Mouse (Mus musculus): ENCODE results near the gene Cryzl2. TPM values are rescaled to one million over a fixed set of nuclear protein-coding genes. Genes with fewer than 3 reads are reported as not detected.

Cryzl2 gene
- polyA plus RNA-seq, 1 experiment from 2014 or later, result 14.8 TPM

- no peaks in the 10 kb centered on the region for H3K4me1 ChIP-seq (ENCODE audit: control insufficient read depth, insufficient read depth, low read length)
- no peak overlapping the region for H3K9ac ChIP-seq (replicated peaks; ENCODE audit: low read depth, low read length)
- H3K27ac ChIP-seq (ENCODE audit: low read length), result no peak overlapping the region
- no peak overlapping the region for H3K4me3 ChIP-seq (ENCODE audit: low read depth, low read length)
- H3K9me3 ChIP-seq (ENCODE audit: control insufficient read depth, low read depth, low read length), result no peaks in the 10 kb centered on the region
- WGBS, result 88% methylated on average over 2 of the region's 2 CpGs
- H3K36me3 ChIP-seq (ENCODE audit: control insufficient read depth, insufficient read depth, low read length), result no peaks in the 10 kb centered on the region
- H3K4me2 ChIP-seq (replicated peaks; ENCODE audit: low read depth, low read length), result no peak overlapping the region
- ATAC-seq (ENCODE audit: insufficient number of reproducible peaks, insufficient read depth, low FRiP score, low read depth), result no peak
- H3K27me3 ChIP-seq (ENCODE audit: control insufficient read depth, insufficient read depth, low read length), result no peaks in the 10 kb centered on the region
Measured at GRCm38 (mm10) chr1:157519396-157519795, 61.0 kb downstream of the Cryzl2 start.

GRCm38 (mm10) chr1:157522322-157522721, 63.9 kb downstream of the Cryzl2 start:
- Histone ChIP-seq H3K9me3 (ENCODE audit: control insufficient read depth, low read depth, low read length) (no peaks in the 10 kb centered on the region), H3K9ac (replicated peaks; ENCODE audit: low read depth, low read length) (no peak overlapping the region), H3K4me3 (ENCODE audit: low read depth, low read length) (no peak overlapping the region), H3K4me1 (ENCODE audit: control insufficient read depth, insufficient read depth, low read length) (no peaks in the 10 kb centered on the region), H3K27me3 (ENCODE audit: control insufficient read depth, insufficient read depth, low read length) (no peaks in the 10 kb centered on the region), H3K27ac (ENCODE audit: low read length) (no peak overlapping the region), H3K4me2 (replicated peaks; ENCODE audit: low read depth, low read length) (no peak overlapping the region), H3K36me3 (ENCODE audit: control insufficient read depth, insufficient read depth, low read length) (no peaks in the 10 kb centered on the region)
- WGBS, result 90% methylated on average over 5 of the region's 5 CpGs
- no peak for ATAC-seq (ENCODE audit: insufficient number of reproducible peaks, insufficient read depth, low FRiP score, low read depth)

- Histone ChIP-seq H3K27me3 (ENCODE audit: control insufficient read depth, insufficient read depth, low read length) (no peaks in the 10 kb centered on the region), H3K4me3 (ENCODE audit: low read depth, low read length) (no peak overlapping the region), H3K27ac (ENCODE audit: low read length) (no peak overlapping the region), H3K9ac (replicated peaks; ENCODE audit: low read depth, low read length) (no peak overlapping the region), H3K4me2 (replicated peaks; ENCODE audit: low read depth, low read length) (no peak overlapping the region), H3K9me3 (ENCODE audit: control insufficient read depth, low read depth, low read length) (no peaks in the 10 kb centered on the region), H3K36me3 (ENCODE audit: control insufficient read depth, insufficient read depth, low read length) (no peaks in the 10 kb centered on the region), H3K4me1 (ENCODE audit: control insufficient read depth, insufficient read depth, low read length) (no peaks in the 10 kb centered on the region)
- ATAC-seq (ENCODE audit: insufficient number of reproducible peaks, insufficient read depth, low FRiP score, low read depth), result no peak
- WGBS, result 79% methylated on average over 7 of the region's 7 CpGs
Measured at GRCm38 (mm10) chr1:157524775-157525174, 66.4 kb downstream of the Cryzl2 start.

- WGBS, result 77% methylated on average over 16 of the region's 16 CpGs
- Histone ChIP-seq H3K4me1 (ENCODE audit: control insufficient read depth, insufficient read depth, low read length) (no peaks in the 10 kb centered on the region), H3K9ac (replicated peaks; ENCODE audit: low read depth, low read length) (no peak overlapping the region), H3K36me3 (ENCODE audit: control insufficient read depth, insufficient read depth, low read length) (no peaks in the 10 kb centered on the region), H3K27ac (ENCODE audit: low read length) (peak overlapping the region; percentile 62), H3K9me3 (ENCODE audit: control insufficient read depth, low read depth, low read length) (no peaks in the 10 kb centered on the region), H3K27me3 (ENCODE audit: control insufficient read depth, insufficient read depth, low read length) (no peaks in the 10 kb centered on the region), H3K4me3 (ENCODE audit: low read depth, low read length) (no peak overlapping the region), H3K4me2 (replicated peaks; ENCODE audit: low read depth, low read length) (0 out of 2 replicates have a peak overlapping the region, but pooled peaks have one; percentile 2)
- ATAC-seq (ENCODE audit: insufficient number of reproducible peaks, insufficient read depth, low FRiP score, low read depth), result peak; percentile 87
Measured at GRCm38 (mm10) chr1:157525692-157526354, 67.4 kb downstream of the Cryzl2 start.

- H3K27ac ChIP-seq (ENCODE audit: low read length), result peak overlapping the region; percentile 62
- H3K4me3 ChIP-seq (ENCODE audit: low read depth, low read length), result no peak overlapping the region
- 41% methylated on average over 5 of the region's 5 CpGs for WGBS
- no peaks in the 10 kb centered on the region for H3K36me3 ChIP-seq (ENCODE audit: control insufficient read depth, insufficient read depth, low read length)
- ATAC-seq (ENCODE audit: insufficient number of reproducible peaks, insufficient read depth, low FRiP score, low read depth), result peak; percentile 56; the same call in 1 of the 2 replicates
- H3K27me3 ChIP-seq (ENCODE audit: control insufficient read depth, insufficient read depth, low read length), result no peaks in the 10 kb centered on the region
- no peaks in the 10 kb centered on the region for H3K9me3 ChIP-seq (ENCODE audit: control insufficient read depth, low read depth, low read length)
- H3K4me1 ChIP-seq (ENCODE audit: control insufficient read depth, insufficient read depth, low read length), result no peaks in the 10 kb centered on the region
- H3K9ac ChIP-seq (replicated peaks; ENCODE audit: low read depth, low read length), result no peak overlapping the region
- peak overlapping the region; percentile 18 for H3K4me2 ChIP-seq (replicated peaks; ENCODE audit: low read depth, low read length)
Measured at GRCm38 (mm10) chr1:157526625-157527024, 68.2 kb downstream of the Cryzl2 start.

GRCm38 (mm10) chr1:157532826-157533460, 74.6 kb downstream of the Cryzl2 start:
- WGBS, result 52% methylated on average over 8 of the region's 8 CpGs

GRCm38 (mm10) chr1:157535571-157535970, 77.2 kb downstream of the Cryzl2 start:
- no peak for ATAC-seq (ENCODE audit: insufficient number of reproducible peaks, insufficient read depth, low FRiP score, low read depth)
- H3K4me2 ChIP-seq (replicated peaks; ENCODE audit: low read depth, low read length), result no peak overlapping the region
- H3K9ac ChIP-seq (replicated peaks; ENCODE audit: low read depth, low read length), result no peak overlapping the region
- 95% methylated on average over 1 of the region's 1 CpGs for WGBS
- no peak overlapping the region for H3K4me3 ChIP-seq (ENCODE audit: low read depth, low read length)
- H3K9me3 ChIP-seq (ENCODE audit: control insufficient read depth, low read depth, low read length), result no peaks in the 10 kb centered on the region
- no peaks in the 10 kb centered on the region for H3K27me3 ChIP-seq (ENCODE audit: control insufficient read depth, insufficient read depth, low read length)
- H3K27ac ChIP-seq (ENCODE audit: low read length), result no peak overlapping the region
- no peaks in the 10 kb centered on the region for H3K4me1 ChIP-seq (ENCODE audit: control insufficient read depth, insufficient read depth, low read length)
- H3K36me3 ChIP-seq (ENCODE audit: control insufficient read depth, insufficient read depth, low read length), result no peaks in the 10 kb centered on the region; the same call in 1 of the 2 replicates

More at GRCm38 (mm10) chr1:157532826-157533460, 74.6 kb downstream of the Cryzl2 start:
- Histone ChIP-seq H3K9me3 (ENCODE audit: control insufficient read depth, low read depth, low read length) (no peaks in the 10 kb centered on the region), H3K4me3 (ENCODE audit: low read depth, low read length) (no peak overlapping the region), H3K27ac (ENCODE audit: low read length) (no peak overlapping the region), H3K9ac (replicated peaks; ENCODE audit: low read depth, low read length) (no peak overlapping the region), H3K4me1 (ENCODE audit: control insufficient read depth, insufficient read depth, low read length) (no peaks in the 10 kb centered on the region), H3K27me3 (ENCODE audit: control insufficient read depth, insufficient read depth, low read length) (no peaks in the 10 kb centered on the region), H3K4me2 (replicated peaks; ENCODE audit: low read depth, low read length) (no peak overlapping the region), H3K36me3 (ENCODE audit: control insufficient read depth, insufficient read depth, low read length) (no peaks in the 10 kb centered on the region; the same call in 1 of the 2 replicates)
- no peak for ATAC-seq (ENCODE audit: insufficient number of reproducible peaks, insufficient read depth, low FRiP score, low read depth)

GRCm38 (mm10) chr1:157536471-157536870, 78.1 kb downstream of the Cryzl2 start:
- ATAC-seq (ENCODE audit: insufficient number of reproducible peaks, insufficient read depth, low FRiP score, low read depth), result no peak
- Histone ChIP-seq H3K9me3 (ENCODE audit: control insufficient read depth, low read depth, low read length) (no peaks in the 10 kb centered on the region), H3K4me3 (ENCODE audit: low read depth, low read length) (no peak overlapping the region), H3K36me3 (ENCODE audit: control insufficient read depth, insufficient read depth, low read length) (no peaks in the 10 kb centered on the region; the same call in 1 of the 2 replicates), H3K27me3 (ENCODE audit: control insufficient read depth, insufficient read depth, low read length) (no peaks in the 10 kb centered on the region), H3K9ac (replicated peaks; ENCODE audit: low read depth, low read length) (no peak overlapping the region), H3K27ac (ENCODE audit: low read length) (no peak overlapping the region), H3K4me2 (replicated peaks; ENCODE audit: low read depth, low read length) (no peak overlapping the region), H3K4me1 (ENCODE audit: control insufficient read depth, insufficient read depth, low read length) (no peaks in the 10 kb centered on the region)
- WGBS, result 10% methylated on average over 6 of the region's 6 CpGs

Data from stomach, embryonic 14.5 days (tissue).